In genomic region chr2:167672212-167672685, GRCm38 (mm10) we compare ENCODE assay signal across 9 mouse cellular contexts. TPM values are rescaled to one million over a fixed set of nuclear protein-coding genes. Genes with fewer than 3 reads are reported as not detected.
A peak's percentile ranks its signal among the peaks of the same experiment; 100 is the strongest.
DNase-seq lines count a peak whose midpoint lies in the region; ATAC-seq lines count a peak whose summit lies in the region.
"Had no signal": no experiment of that assay in that cellular context is flagged by ENCODE, and none has a peak within 500 bp of the region (broad histone marks: within the 10 kb centered on the region; RNA-seq: fewer than 3 reads in every experiment).

No protein-coding gene starts in this region.

- WGBS in heart, embryonic 11.5 days (ENCODE audit: insufficient replicate concordance), result 15% methylated on average over 13 of the region's 13 CpGs

- 0 out of 2 replicates have a peak, but pooled peaks cover 5% of the 10 kb centered on the region for H3K27me3 ChIP-seq in heart, embryonic 11.5 days (ENCODE audit: control insufficient read depth, insufficient read depth, low read length)

- no peaks in the 10 kb centered on the region for H3K9me3 ChIP-seq in heart, embryonic 11.5 days (replicated peaks; ENCODE audit: control insufficient read depth, low read length)

- intact Hi-C loops in heart, postnatal 36 days (cut with DNase I), result no loop called here
- intact Hi-C loops in heart, postnatal 14 days (cut with DNase I), result no loop called here

- H3K36me3 ChIP-seq in heart, embryonic 11.5 days (ENCODE audit: control insufficient read depth, insufficient read depth, low read length), result no peaks in the 10 kb centered on the region

- 0 out of 2 replicates have a peak overlapping the region, but pooled peaks have one; percentile 28 for H3K9ac ChIP-seq in heart, embryonic 11.5 days (ENCODE audit: low read depth, low read length)

- peaks cover 6% of the 10 kb centered on the region; the same call in 1 of the 2 replicates for H3K4me1 ChIP-seq in heart, embryonic 11.5 days (ENCODE audit: control insufficient read depth, insufficient read depth, low read length)

- peak overlapping the region; percentile 83 for H3K27ac ChIP-seq in heart, embryonic 11.5 days (ENCODE audit: low read depth, low read length)

- H3K4me3 ChIP-seq in heart, embryonic 11.5 days (ENCODE audit: low read depth, low read length), result no peak overlapping the region

- ATAC-seq in heart, embryonic 11.5 days (replicated peaks; ENCODE audit: insufficient number of reproducible peaks, low FRiP score, low TSS enrichment), result peak; percentile 89

- DNase-seq in heart, postnatal 36 days, result no peak
- DNase-seq in MEL-GATA-1-ER (ENCODE audit: extremely low read depth, low read depth), result peak; percentile 64
- DNase-seq in heart, postnatal 14 days, result peak; percentile 62 to 63
- DNase-seq in lung, postnatal 36 days, result peak; percentile 65
- DNase-seq in cerebellum, postnatal 14 days, result no peak
- no peak for DNase-seq in gastrocnemius, postnatal 10 days
- DNase-seq in layer of hippocampus, postnatal 36 days, result no peak

- peak overlapping the region; percentile 50 for H3K4me2 ChIP-seq in heart, embryonic 11.5 days

RNA-seq across cellular contexts. Expression of gene Gm20431, which starts 11.0 kb away (rescaled TPM):
- polyA plus RNA-seq in heart, embryonic 11.5 days (2014; fragmentation: Nextera tagmentation; extraction: Ambion mirVana), result 1.9 and 5.2 TPM in 2 replicates
- total RNA-seq in heart, postnatal 36 days (2021), result 10 to 100 TPM; 14.0 to 20.7 TPM
- total RNA-seq in heart, postnatal 14 days (2021), result 10 to 100 TPM; 20.3 to 22.8 TPM
- 10 to 100 TPM; 10.6 to 15.8 TPM for total RNA-seq in gastrocnemius, postnatal 10 days (2021)
- total RNA-seq in layer of hippocampus, postnatal 36 days (2021), result 10 to 100 TPM; 39.4 to 47.0 TPM
- total RNA-seq: liver, adult 2 months had no signal

RNA-seq across cellular contexts. Expression of gene Cebpb, which starts 16.5 kb away (rescaled TPM):
- polyA plus RNA-seq in heart, embryonic 11.5 days (2014; fragmentation: Nextera tagmentation; extraction: Ambion mirVana), result 8.0 and 8.2 TPM in 2 replicates
- total RNA-seq in heart, postnatal 36 days (2021), result 100 to 1,000 TPM in 1 of 2 experiments, 10 to 100 TPM in 1; 93.7 to 108 TPM
- total RNA-seq in heart, postnatal 14 days (2021), result 100 to 1,000 TPM; 108 to 124 TPM
- total RNA-seq in gastrocnemius, postnatal 10 days (2021), result 10 to 100 TPM; 28.0 to 64.3 TPM
- total RNA-seq in layer of hippocampus, postnatal 36 days (2021), result 10 to 100 TPM; 32.6 to 34.3 TPM

RNA-seq across cellular contexts. Expression of gene Tmem189, which starts 17.4 kb away (rescaled TPM):
- polyA plus RNA-seq in heart, embryonic 11.5 days (2014; fragmentation: Nextera tagmentation; extraction: Ambion mirVana), result 38.2 and 38.7 TPM in 2 replicates
- total RNA-seq in heart, postnatal 36 days (2021), result 10 to 100 TPM; 26.6 to 29.9 TPM
- 10 to 100 TPM; 35.0 to 35.2 TPM for total RNA-seq in heart, postnatal 14 days (2021)
- total RNA-seq in gastrocnemius, postnatal 10 days (2021), result 10 to 100 TPM; 20.4 to 22.6 TPM
- 10 to 100 TPM; 46.2 to 51.6 TPM for total RNA-seq in layer of hippocampus, postnatal 36 days (2021)

RNA-seq across cellular contexts. Expression of gene Ube2v1, which starts 40.4 kb away (rescaled TPM):
- 195 and 211 TPM in 2 replicates for polyA plus RNA-seq in heart, embryonic 11.5 days (2014; fragmentation: Nextera tagmentation; extraction: Ambion mirVana)
- total RNA-seq in heart, postnatal 36 days (2021), result 100 to 1,000 TPM; 111 to 114 TPM
- total RNA-seq in heart, postnatal 14 days (2021), result 100 to 1,000 TPM in 1 of 2 experiments, 10 to 100 TPM in 1; 93.8 to 102 TPM
- 100 to 1,000 TPM; 179 to 199 TPM for total RNA-seq in gastrocnemius, postnatal 10 days (2021)
- 100 to 1,000 TPM; 208 to 231 TPM for total RNA-seq in layer of hippocampus, postnatal 36 days (2021)

Comparison
In these comparisons a context has a peak if more than half of its experiments do, and no peak if none do; other contexts are left out.
1. DNase-seq: peak in MEL-GATA-1-ER (single experiment), heart, postnatal 14 days (2 of 2) and lung, postnatal 36 days (single experiment); none in heart, postnatal 36 days (0 of 2), cerebellum, postnatal 14 days (0 of 2), gastrocnemius, postnatal 10 days (single experiment) and layer of hippocampus, postnatal 36 days (0 of 2).